Mouse (Mus musculus) neural tube, embryonic 14.5 days (tissue): ENCODE measurements around the gene Usp17lc. TPM values are rescaled to one million over a fixed set of nuclear protein-coding genes. Genes with fewer than 3 reads are reported as not detected.
"Not testable (repeated sequence)": the region's sequence is repeated elsewhere in the genome, so short reads cannot be mapped to it uniquely, and the experiment has no call there.

ENCODE experiments used
- ATAC-seq: fragments of 200-750 bp; cut with Nextera tagmentation; 2 replicates; pipeline ENCODE4 v1.8.0; 2017; ENCODE audit warnings: low read depth, mild to moderate bottlenecking, moderate TSS enrichment, moderate library complexity
- H3K27ac ChIP-seq: fragments of 300-500 bp; sonication (generic); 2 replicates; pipeline ENCODE4 v1.5.1; 2014; ENCODE audit warnings: low read depth, mild to moderate bottlenecking, control low read depth, low read length, moderate library complexity, mixed read lengths
- H3K27me3 ChIP-seq: fragments of 300-500 bp; sonication (generic); 2 replicates; pipeline ENCODE4 v1.6.1; 2014; ENCODE audit warnings: low read length; ENCODE audit not compliant: control insufficient read depth, insufficient read depth
- H3K36me3 ChIP-seq: fragments of 300-500 bp; sonication (generic); 2 replicates; pipeline ENCODE4 v1.6.1; 2014; ENCODE audit warnings: low read length, mixed read lengths; ENCODE audit not compliant: control insufficient read depth, insufficient read depth
- H3K4me1 ChIP-seq: fragments of 300-500 bp; sonication (generic); 2 replicates; pipeline ENCODE4 v1.6.1; 2014; ENCODE audit warnings: low read length; ENCODE audit not compliant: control insufficient read depth, insufficient read depth
- H3K4me2 ChIP-seq: fragments of 300-500 bp; sonication (generic); 2 replicates; pipeline ENCODE4 v1.6.1; 2014; ENCODE audit warnings: mild to moderate bottlenecking, low read depth, low read length, control low read depth
- H3K4me3 ChIP-seq: fragments of 300-500 bp; sonication (generic); 2 replicates; pipeline ENCODE4 v1.5.1; 2014; ENCODE audit warnings: low read depth, low read length, control low read depth, mixed read lengths
- H3K9ac ChIP-seq: fragments of 300-500 bp; sonication (generic); replicated peaks from 2 replicates; pipeline ENCODE4 v1.6.1; 2014; ENCODE audit warnings: low read depth, mild to moderate bottlenecking, control low read depth, low read length, mixed read lengths
- H3K9me3 ChIP-seq: fragments of 300-500 bp; sonication (generic); 2 replicates; pipeline ENCODE4 v1.6.1; 2016; ENCODE audit warnings: low read length; ENCODE audit not compliant: control insufficient read depth
- whole genome bisulfite sequencing: fragments of 180-500 bp; shearing (Covaris S2); extraction: QIAGEN DNeasy Blood & Tissue Kit; methylation state at CpG from one replicate; pipeline ENCODE4 v1.1.7; 2014; 5-methylcytosine and 5-hydroxymethylcytosine counted together
- polyA plus RNA-seq: library from polyadenylated mRNA; unstranded; fragments of >200 nt; fragmentation: Nextera tagmentation; extraction: Ambion mirVana; gene quantifications from 2 replicates; pipeline ENCODE4 v1.2.1, GENCODE M21; 2014

Usp17lc gene
- polyA plus RNA-seq = not detected in 2 replicates

DNA sequence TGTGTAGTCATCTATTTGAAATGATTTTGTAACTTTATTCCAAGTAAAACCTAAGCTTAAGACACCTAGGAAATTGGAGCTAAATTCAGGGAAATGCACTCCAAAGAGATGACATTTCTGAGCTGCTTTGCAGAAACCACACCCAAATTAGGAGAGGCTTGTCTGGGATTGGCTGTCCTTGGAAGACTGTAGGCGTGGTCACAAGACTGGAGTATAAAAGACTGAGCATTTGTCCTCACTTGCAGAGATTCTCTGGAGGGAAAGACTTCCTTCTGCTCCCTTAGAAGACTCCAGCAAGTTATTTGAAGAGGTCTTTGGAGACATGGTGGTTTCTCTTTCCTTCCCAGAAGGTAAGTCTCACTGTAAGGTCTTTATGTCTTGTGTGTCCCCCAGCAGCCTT lies at the start of gene Usp17lc:
Usp17lc (plus strand) TSS at position 301 of the 400 bp plus-strand sequence.
- H3K9me3 ChIP-seq, H3K36me3 ChIP-seq, ATAC-seq, H3K27ac ChIP-seq, H3K4me3 ChIP-seq, H3K4me1 ChIP-seq, H3K27me3 ChIP-seq, H3K9ac ChIP-seq, H3K4me2 ChIP-seq: not testable (repeated sequence)
- WGBS = 43% methylated on average over 1 of the region's 1 CpGs

DNA sequence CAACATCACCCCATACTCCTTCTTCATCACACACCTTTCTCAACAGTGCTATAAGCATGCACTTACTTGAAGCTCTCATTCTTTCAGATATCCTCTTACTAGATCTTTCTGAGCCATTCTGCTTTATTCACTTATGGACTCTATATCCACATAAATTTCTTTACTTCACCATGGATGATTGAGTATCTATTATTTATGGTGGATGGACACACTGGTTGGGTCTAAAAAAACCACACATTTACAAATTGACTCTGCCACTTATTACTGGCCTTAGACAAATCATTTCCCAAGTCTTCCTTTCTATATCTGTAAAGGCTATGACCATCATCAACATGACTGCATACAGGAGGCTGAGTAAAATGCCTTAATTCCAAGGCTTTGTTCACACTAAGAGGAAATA lies 28.8 kb upstream of the Usp17lc start, which contains the start of gene Olfr603:
Olfr603 (minus strand) TSS at position 101 of the 400 bp plus-strand sequence.
- no peaks in the 10 kb centered on the region for H3K9me3 ChIP-seq
- no peaks in the 10 kb centered on the region for H3K36me3 ChIP-seq
- no peak within 1 kb of the TSS for H3K27ac ChIP-seq
- H3K4me3 ChIP-seq = no peak within 1 kb of the TSS
- H3K4me2 ChIP-seq = no peak within 1 kb of the TSS
- no peaks in the 10 kb centered on the region for H3K27me3 ChIP-seq
- no peak within 1 kb of the TSS for H3K9ac ChIP-seq
- no peaks in the 10 kb centered on the region for H3K4me1 ChIP-seq
- no peak for ATAC-seq

DNA sequence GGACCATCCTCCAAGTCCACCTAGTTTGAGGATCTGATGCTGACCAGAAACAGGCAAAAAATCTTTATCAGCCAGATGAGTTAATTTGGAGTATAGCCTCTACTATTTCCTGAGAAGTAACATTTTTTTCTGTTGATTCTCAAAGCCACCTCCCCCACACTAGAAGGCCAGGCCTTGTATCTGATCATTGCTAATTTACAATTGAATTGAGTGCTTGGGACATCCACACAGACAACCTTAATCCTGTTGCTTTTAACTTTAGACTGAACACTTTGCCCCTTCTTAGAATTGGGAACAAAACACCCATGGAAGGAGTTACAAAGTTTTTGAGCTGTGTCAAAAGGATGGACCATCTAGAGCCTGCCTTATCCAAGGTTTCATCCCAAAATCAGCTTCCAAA lies 17.1 kb upstream of the Usp17lc start:
- H3K4me1 ChIP-seq = no peaks in the 10 kb centered on the region
- H3K27me3 ChIP-seq = no peaks in the 10 kb centered on the region
- H3K9ac ChIP-seq = no peak overlapping the region
- no peak for ATAC-seq
- H3K27ac ChIP-seq = no peak overlapping the region
- no peaks in the 10 kb centered on the region for H3K36me3 ChIP-seq
- no peak overlapping the region for H3K4me3 ChIP-seq
- H3K4me2 ChIP-seq = no peak overlapping the region
- H3K9me3 ChIP-seq = no peaks in the 10 kb centered on the region

DNA sequence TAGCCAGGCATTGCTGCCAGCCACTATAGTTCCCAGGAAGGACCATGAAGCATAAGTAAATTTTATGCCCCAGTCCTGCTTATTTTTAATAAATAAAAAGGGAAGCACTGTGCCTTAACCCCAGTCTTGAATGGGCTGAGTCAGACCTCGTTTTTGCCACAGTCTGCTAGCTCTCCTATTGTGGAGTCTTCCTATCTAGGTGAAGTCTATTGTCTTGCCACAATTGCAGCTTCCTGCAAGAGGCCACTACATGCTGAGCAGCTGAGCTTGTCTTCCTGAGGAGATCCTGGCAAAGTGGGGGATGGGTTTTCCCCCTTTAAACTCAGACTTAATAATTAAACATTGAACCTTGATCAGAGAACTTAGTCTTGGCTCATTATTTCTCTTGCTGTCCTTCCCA lies 15.9 kb upstream of the Usp17lc start:
- no peak for ATAC-seq
- 10% methylated on average over 1 of the region's 1 CpGs for WGBS
- H3K9ac ChIP-seq = no peak overlapping the region
- no peak overlapping the region for H3K4me2 ChIP-seq
- no peak overlapping the region for H3K27ac ChIP-seq
- H3K9me3 ChIP-seq = no peaks in the 10 kb centered on the region
- no peaks in the 10 kb centered on the region for H3K4me1 ChIP-seq
- no peak overlapping the region for H3K4me3 ChIP-seq
- H3K36me3 ChIP-seq = no peaks in the 10 kb centered on the region
- H3K27me3 ChIP-seq = no peaks in the 10 kb centered on the region

DNA sequence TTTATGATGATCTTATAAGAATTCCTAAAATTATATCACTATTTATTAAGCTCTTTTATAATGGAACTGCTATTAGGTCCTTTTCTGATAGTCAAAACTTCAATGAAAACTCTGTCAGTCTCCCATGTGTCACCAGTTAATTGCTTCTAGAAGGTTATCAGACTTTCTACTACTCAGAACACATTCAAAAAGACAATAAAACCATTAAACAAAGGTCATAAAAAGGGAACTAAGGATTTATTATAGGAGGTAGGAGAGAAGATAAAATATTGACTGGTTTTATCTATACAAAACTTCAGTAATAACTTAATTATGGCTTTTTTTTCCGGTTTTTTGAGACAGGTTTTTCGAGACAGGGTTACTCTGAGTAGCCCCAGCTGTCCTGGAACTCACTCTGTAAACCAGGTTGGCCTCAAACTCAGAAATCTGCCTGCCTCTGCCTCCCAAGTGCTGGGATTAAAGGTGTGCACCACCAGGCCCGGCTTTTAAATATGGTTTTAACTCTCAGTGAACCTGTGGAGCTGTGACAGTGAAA lies 8.3 kb upstream of the Usp17lc start:
- H3K36me3 ChIP-seq, H3K27me3 ChIP-seq, H3K27ac ChIP-seq, H3K4me1 ChIP-seq, H3K9me3 ChIP-seq, H3K4me2 ChIP-seq, H3K9ac ChIP-seq, ATAC-seq, H3K4me3 ChIP-seq: not testable (repeated sequence)
- 89% methylated on average over 3 of the region's 3 CpGs for WGBS

DNA sequence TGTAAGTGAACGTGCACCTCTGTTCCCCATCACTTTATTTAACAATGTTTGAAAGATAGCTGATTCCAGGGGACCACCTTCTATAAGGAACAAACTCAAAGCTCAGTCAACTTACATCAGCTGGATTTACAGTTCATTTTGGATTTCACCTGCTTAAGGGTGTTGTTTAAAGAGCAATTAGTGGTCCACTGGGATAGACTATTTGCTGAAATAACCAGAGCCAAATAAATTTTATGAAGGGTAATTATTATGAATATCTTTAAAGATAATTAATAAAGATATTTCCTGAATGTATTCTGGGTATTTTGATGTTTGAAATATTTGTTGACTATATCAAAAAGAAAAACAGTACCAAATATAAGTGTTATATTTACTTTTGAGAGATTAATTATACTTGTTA lies 30.5 kb downstream of the Usp17lc start, which contains the start of gene Olfr605:
Olfr605 (minus strand) TSS at position 101 of the 400 bp plus-strand sequence.
- Histone ChIP-seq H3K36me3 (no peaks in the 10 kb centered on the region), H3K9ac (no peak within 1 kb of the TSS), H3K27me3 (no peaks in the 10 kb centered on the region), H3K4me3 (no peak within 1 kb of the TSS), H3K4me1 (no peaks in the 10 kb centered on the region), H3K27ac (no peak within 1 kb of the TSS), H3K9me3 (no peaks in the 10 kb centered on the region), H3K4me2 (no peak within 1 kb of the TSS)
- WGBS = 89% methylated on average over 1 of the region's 1 CpGs
- no peak for ATAC-seq

DNA sequence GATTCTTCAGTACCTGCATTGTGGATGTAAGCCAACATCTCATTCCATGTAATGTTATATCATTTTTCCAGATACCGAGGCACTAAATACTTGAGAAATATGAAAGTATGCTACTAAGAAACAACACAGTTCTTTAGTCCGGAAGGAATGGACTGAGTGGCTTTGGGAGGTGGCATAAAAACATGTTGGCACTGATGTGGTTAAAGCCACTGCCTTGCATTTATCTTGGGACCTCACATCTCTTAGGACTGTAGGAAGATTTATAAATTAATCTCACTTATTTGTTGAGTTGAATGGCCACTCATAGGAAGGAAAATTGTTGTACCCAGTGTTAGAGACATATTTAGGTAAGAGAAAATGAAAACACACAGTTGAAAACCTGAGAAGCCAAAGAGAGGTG lies 33.9 kb downstream of the Usp17lc start, which contains the start of gene Olfr606:
Olfr606 (plus strand) TSS at position 301 of the 400 bp plus-strand sequence.
- Histone ChIP-seq H3K36me3 (no peaks in the 10 kb centered on the region), H3K9me3 (no peaks in the 10 kb centered on the region), H3K27me3 (no peaks in the 10 kb centered on the region), H3K9ac (no peak within 1 kb of the TSS), H3K4me1 (no peaks in the 10 kb centered on the region), H3K27ac (no peak within 1 kb of the TSS), H3K4me3 (no peak within 1 kb of the TSS), H3K4me2 (no peak within 1 kb of the TSS)
- WGBS = 97% methylated on average over 2 of the region's 2 CpGs
- no peak for ATAC-seq

DNA sequence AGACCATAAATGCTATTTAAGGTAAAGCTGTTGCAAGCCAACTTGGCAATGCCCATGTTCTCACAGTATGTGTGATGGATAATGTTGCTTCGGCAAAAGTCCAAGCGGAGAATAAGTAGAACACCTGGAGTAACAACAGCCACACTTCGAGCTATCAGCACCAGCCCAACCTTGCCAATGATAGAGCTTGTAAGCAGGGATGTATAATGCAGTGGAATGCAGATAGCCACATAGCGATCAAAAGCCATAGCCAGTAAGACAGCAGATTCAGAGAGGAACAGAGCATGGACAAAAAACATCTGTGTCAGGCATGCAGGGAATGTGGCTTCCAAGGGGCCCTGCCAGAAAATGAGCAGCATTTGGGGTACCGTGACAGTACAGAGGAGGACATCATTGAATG lies 45.7 kb downstream of the Usp17lc start:
- 95% methylated on average over 5 of the region's 5 CpGs for WGBS

More for the DNA sequence above, 45.7 kb downstream of the Usp17lc start:
- H3K4me1 ChIP-seq = no peaks in the 10 kb centered on the region
- no peaks in the 10 kb centered on the region for H3K27me3 ChIP-seq
- no peak for ATAC-seq
- no peaks in the 10 kb centered on the region for H3K9me3 ChIP-seq
- no peak overlapping the region for H3K27ac ChIP-seq
- H3K4me3 ChIP-seq = no peak overlapping the region
- no peak overlapping the region for H3K4me2 ChIP-seq
- no peak overlapping the region for H3K9ac ChIP-seq
- H3K36me3 ChIP-seq = no peaks in the 10 kb centered on the region
